Mouse (Mus musculus) embryonic fibroblast, embryonic 13.5 days (primary cell): ENCODE data around the gene Hist1h2ai. TPM values are rescaled to one million over a fixed set of nuclear protein-coding genes. Genes with fewer than 3 reads are reported as not detected.
A peak's percentile ranks its signal among the peaks of the same experiment; 100 is the strongest.

Source experiments
- H3K27ac ChIP-seq: 2 replicates; pipeline ENCODE4 v1.5.1; 2012; ENCODE audit warnings: low read length, control low read depth, inconsistent platforms; ENCODE audit not compliant: insufficient read depth
- H3K4me1 ChIP-seq: 2 replicates; pipeline ENCODE4 v1.6.1; 2011; ENCODE audit warnings: low read length; ENCODE audit not compliant: control insufficient read depth, insufficient read depth
- H3K4me3 ChIP-seq: 2 replicates; pipeline ENCODE4 v1.5.1; 2011; ENCODE audit warnings: mild to moderate bottlenecking, control low read depth, low read length; ENCODE audit not compliant: insufficient read depth
- CTCF ChIP-seq: IDR thresholded peaks from 2 replicates; pipeline ENCODE4 v1.5.1; 2011; ENCODE audit warnings: mild to moderate bottlenecking, control low read depth, low read length, moderate library complexity, borderline replicate concordance; ENCODE audit not compliant: insufficient read depth
- POLR2A ChIP-seq: IDR thresholded peaks from 2 replicates; pipeline ENCODE4 v1.6.1; 2011; ENCODE audit warnings: low read depth, mild to moderate bottlenecking, control low read depth, low read length, moderate library complexity
- polyA plus RNA-seq: library from polyadenylated mRNA; stranded (reverse); fragments of >200 nt; gene quantifications from 2 replicates; pipeline ENCODE4 v1.2.4, GENCODE M21; 2011; ENCODE audit warnings: low read depth; ENCODE audit not compliant: missing spikeins, insufficient read length

Hist1h2ai gene
- 5.0 TPM in 1 of 2 replicates, not detected in the other for polyA plus RNA-seq

DNA sequence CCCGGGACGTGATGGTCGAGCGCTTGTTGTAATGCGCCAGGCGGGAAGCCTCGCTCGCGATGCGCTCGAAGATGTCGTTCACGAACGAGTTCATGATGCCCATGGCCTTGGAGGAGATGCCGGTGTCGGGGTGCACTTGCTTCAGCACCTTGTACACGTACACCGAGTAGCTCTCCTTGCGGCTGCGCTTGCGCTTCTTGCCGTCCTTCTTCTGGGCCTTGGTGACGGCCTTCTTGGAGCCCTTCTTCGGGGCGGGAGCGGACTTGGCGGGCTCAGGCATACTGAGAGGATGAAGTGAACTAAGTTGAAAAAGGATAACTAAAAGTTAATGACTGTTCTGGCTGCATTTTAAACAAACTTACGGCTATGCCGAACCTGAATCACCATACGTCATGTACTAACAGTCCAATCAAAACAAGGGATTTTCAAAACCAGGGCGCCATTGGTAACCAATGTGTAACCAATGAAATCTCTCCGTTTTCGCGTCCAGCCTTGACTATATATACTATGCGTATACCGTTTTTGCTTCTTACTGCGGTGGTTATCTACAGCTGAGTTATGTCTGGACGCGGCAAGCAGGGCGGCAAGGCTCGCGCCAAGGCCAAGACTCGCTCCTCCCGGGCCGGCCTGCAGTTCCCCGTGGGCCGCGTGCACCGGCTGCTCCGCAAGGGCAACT is at the start of gene Hist1h2ai, which contains the start of gene Hist1h2bl:
TSS of gene Hist1h2ai (plus strand) at position 559 of the 676 bp plus-strand sequence.
TSS of gene Hist1h2bl (minus strand) at position 280 of the 676 bp plus-strand sequence.
- H3K4me3 ChIP-seq: peak within 1 kb of the TSS; percentile 52
- H3K4me1 ChIP-seq: peaks cover 13% of the 10 kb centered on the region; the same call in 1 of the 2 replicates
- peak; percentile 83 for TF ChIP-seq POLR2A
- H3K27ac ChIP-seq: peak within 1 kb of the TSS; percentile 82

DNA sequence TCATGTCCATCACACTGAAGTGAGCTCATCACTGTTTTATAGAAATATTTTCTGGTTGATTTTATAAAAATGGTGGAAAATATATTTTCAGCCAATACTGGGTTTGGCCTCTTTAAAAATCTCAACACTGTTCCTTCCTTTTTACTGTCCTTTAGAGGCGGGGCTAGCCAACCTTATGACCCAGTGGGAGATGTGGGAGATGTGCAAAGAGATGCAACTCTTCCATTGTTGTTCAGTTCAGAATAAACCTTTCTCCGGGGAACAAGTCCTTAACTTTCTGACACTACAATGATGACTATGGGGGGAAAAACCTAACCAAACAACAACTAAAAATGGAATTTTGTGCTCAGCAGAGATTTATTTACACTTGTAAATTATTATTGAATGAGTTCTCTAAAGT is 38.9 kb upstream of the Hist1h2ai start, which contains the start of gene Olfr1360:
TSS of gene Olfr1360 (minus strand) at position 101 of the 400 bp plus-strand sequence.
- TF ChIP-seq CTCF: no peak
- no peaks in the 10 kb centered on the region for H3K4me1 ChIP-seq
- no peak within 1 kb of the TSS for H3K4me3 ChIP-seq
- H3K27ac ChIP-seq: no peak within 1 kb of the TSS

DNA sequence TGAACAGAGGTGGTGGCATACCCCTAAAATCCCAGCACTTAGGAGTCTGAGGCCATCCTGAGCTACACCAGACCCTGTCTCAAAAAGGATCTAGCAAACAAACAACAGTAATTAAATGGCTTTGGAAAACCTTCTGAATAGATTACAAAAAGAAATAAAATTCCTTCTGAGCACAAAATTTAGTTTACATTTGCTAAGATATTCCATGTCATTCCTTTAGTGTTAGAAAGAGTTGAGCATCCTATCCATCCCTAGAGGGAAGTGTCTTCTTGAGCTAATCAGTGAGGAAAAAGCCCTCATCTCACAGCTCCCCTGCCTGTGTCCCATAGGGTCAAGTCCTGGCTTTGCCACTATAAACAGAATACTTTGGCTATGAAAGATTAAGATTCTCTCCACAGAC is 18.4 kb upstream of the Hist1h2ai start, which contains the start of gene Olfr1359:
TSS of gene Olfr1359 (plus strand) at position 301 of the 400 bp plus-strand sequence.
- no peak within 1 kb of the TSS for H3K4me3 ChIP-seq
- H3K4me1 ChIP-seq: no peaks in the 10 kb centered on the region
- TF ChIP-seq CTCF: no peak
- TF ChIP-seq POLR2A: no peak
- no peak within 1 kb of the TSS for H3K27ac ChIP-seq

DNA sequence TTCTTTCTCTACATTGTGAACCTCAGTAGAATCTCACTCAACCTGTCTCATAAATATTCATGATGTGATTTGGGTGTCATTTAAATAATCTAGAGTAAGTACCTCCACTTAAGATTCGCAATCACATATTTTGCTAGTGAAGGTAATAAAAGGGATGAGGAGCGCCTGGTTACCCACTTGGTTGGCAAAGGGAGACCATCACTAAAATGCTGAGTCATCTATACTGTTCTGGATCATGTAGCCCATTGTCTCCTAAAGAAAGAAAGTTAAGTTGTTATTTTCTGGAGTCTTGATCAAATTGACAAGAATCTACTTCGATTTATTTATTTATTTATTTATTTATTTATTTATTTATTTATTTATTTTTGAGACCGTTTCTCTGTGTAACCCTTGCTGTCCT is 9.6 kb upstream of the Hist1h2ai start:
- H3K4me1 ChIP-seq: no peaks in the 10 kb centered on the region
- TF ChIP-seq POLR2A: no peak
- TF ChIP-seq CTCF: no peak
- no peak overlapping the region for H3K4me3 ChIP-seq
- no peak overlapping the region for H3K27ac ChIP-seq

DNA sequence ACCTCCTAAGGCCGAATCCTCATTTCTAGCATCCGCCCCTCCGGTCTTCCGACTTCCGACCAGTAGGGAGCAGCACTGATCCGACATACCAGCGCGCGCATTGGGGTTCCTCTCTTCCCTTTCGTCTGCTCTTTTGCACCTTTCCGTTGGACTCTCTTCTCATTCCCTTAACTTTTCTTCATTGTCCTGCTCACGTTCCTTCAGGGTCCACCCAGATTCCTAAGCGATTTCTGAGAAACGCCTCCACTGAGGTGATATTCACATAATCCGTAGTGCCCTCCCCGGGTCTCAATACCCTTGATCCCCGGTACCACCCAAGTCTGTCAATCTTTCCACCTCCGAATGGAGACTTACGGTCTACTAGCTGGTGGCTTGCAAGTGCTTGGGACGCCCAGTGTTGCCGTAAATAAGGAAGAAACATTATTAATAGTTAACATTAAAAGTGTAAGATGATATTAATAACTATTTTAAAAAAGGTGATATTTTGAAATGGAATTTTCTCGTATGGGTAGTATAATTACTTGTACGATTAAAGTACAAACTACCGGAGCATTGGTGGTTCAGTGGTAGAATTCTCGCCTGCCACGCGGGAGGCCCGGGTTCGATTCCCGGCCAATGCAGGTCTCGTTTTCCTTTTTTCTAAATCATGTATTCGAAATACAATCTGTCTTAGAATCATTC is 6.1 kb upstream of the Hist1h2ai start:
- TF ChIP-seq CTCF (peak; percentile 55; the same call in 1 of the 2 replicates), POLR2A (peak; percentile 66)
- Histone ChIP-seq H3K4me3 (peak overlapping the region; percentile 96), H3K4me1 (peaks cover 2% of the 10 kb centered on the region; the same call in 1 of the 2 replicates), H3K27ac (peak overlapping the region; percentile 46; the same call in 1 of the 2 replicates)

DNA sequence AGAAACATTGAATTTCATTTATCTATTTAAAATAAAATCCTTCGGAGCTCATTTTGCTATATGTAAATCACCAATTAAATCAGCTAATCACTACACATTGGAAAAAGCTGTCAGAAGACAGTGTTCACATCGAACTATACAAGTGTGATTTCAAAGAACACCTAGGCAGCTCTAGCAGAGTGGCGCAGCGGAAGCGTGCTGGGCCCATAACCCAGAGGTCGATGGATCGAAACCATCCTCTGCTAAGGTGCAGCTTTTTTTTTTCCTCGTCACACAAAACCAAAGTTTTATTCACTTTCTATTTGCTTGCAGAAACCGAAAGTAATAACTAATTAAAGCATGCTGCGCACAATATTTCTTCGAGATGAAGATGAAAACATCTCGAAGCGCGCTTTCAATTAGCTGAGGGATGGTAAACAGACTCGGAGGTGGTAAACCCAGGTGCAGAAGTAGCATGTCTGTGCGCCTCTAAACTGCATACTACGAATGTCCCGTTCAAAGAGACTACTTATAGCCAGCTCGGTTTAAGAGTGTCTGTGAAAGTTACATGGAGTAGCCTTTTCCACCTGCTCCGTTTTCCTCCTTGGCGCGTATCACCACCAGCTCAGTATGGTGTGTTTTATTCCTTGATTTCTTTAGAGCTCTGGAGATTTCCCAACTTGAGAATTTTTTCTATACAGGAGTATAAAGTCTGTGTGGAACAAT is 5.2 kb upstream of the Hist1h2ai start:
- Histone ChIP-seq H3K4me3 (peak overlapping the region; percentile 99), H3K4me1 (peaks cover 6% of the 10 kb centered on the region; the same call in 1 of the 2 replicates), H3K27ac (no peak overlapping the region)
- 0 out of 2 replicates have a peak, but pooled peaks have one; percentile 17 for TF ChIP-seq POLR2A
- no peak for TF ChIP-seq CTCF

DNA sequence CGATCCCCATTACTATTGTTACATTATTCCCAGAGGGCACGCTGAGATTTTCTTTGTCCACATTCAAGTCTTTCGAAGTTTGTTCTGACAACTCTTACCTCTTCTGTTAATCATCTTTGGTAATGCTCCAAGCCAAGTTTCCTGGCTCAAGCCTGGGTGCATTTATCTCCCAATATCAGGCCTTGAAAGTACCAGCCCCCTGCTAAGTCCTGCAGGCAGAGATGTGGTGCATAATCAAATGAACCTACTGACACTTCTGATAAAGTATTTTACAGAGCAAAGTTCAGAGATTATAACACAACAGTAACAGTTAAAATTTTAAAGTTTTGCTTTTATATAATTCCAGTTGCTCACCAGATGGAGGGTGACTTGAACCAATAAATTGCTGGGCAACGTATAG is 4.5 kb upstream of the Hist1h2ai start:
- no peak for TF ChIP-seq POLR2A
- TF ChIP-seq CTCF: no peak
- H3K4me3 ChIP-seq: peak overlapping the region; percentile 99; the same call in 1 of the 2 replicates
- H3K4me1 ChIP-seq: peaks cover 6% of the 10 kb centered on the region; the same call in 1 of the 2 replicates
- H3K27ac ChIP-seq: no peak overlapping the region

DNA sequence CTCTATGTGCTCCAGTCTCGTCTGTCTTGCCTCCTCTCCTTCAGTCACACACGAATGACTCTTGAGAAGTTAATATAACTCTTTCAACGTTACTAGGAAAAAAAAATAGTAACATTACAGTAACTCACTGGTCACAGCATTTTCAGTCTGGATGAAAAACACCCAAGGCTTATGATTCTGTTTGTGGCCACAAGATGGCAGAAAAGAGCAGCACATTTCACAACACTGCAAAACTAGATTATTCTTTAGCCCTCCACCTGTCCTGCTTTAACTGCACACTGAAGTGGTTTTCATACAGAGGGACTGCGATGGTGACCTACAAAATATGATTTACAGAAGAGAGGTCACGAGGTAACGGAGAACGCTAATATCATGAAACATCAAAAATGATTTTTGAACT is 1.5 kb upstream of the Hist1h2ai start:
- peaks cover 13% of the 10 kb centered on the region; the same call in 1 of the 2 replicates for H3K4me1 ChIP-seq
- H3K4me3 ChIP-seq: peak overlapping the region; percentile 52
- no peak for TF ChIP-seq CTCF
- TF ChIP-seq POLR2A: no peak
- H3K27ac ChIP-seq: no peak overlapping the region

DNA sequence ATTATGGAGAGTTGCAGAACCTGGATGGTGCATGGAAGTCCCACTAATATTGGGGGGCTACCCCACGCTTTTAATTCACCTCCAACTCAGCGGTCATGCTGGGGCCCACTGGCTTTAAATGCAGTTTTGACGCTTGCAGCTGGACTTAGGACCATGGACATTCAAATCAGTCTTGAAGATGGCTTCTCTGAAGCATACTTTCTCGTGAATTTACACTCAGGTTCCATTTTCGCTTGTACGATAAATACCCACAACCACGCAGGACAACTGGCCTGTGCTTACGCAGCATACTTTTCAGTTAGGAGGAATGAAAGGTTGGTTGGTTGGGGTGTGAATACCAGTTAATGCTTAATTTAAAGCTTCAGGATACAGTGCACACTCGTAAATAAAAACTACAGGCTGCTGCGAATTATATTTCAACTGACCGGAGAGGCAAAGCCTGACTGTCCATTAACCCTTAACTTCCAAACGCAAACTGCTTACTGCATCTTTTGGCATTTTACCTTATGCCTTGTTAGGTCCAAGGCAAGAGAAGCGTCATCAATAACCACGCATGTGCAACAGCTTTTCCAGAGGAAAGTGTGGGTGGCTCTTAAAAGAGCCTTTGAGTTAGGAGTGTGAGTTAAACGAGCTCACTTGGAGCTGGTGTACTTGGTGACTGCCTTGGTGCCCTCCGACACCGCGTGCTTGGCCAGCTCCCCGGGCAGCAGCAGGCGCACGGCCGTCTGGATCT is 925 bp upstream of the Hist1h2ai start:
- TF ChIP-seq POLR2A: peak; percentile 64
- no peak for TF ChIP-seq CTCF
- Histone ChIP-seq H3K4me1 (peaks cover 13% of the 10 kb centered on the region; the same call in 1 of the 2 replicates), H3K27ac (peak overlapping the region; percentile 82), H3K4me3 (peak overlapping the region; percentile 52)
